Mouse (Mus musculus) intestine, embryonic 15.5 days (tissue): ENCODE results near the gene Far1. TPM values are rescaled to one million over a fixed set of nuclear protein-coding genes. Genes with fewer than 3 reads are reported as not detected.

Source experiments
- ATAC-seq: fragments of 200-750 bp; cut with Nextera tagmentation; 2 replicates; pipeline ENCODE4 v1.8.0; 2017; ENCODE audit warnings: moderate TSS enrichment, moderate library complexity
- H3K27ac ChIP-seq: fragments of 300-500 bp; sonication (generic); 2 replicates; pipeline ENCODE4 v1.5.1; 2015; ENCODE audit warnings: mild to moderate bottlenecking, inconsistent platforms
- H3K27me3 ChIP-seq: fragments of 300-500 bp; sonication (generic); replicated peaks from 2 replicates; pipeline ENCODE4 v1.6.1; 2015; ENCODE audit warnings: inconsistent platforms
- H3K36me3 ChIP-seq: fragments of 300-500 bp; sonication (generic); 2 replicates; pipeline ENCODE4 v1.6.1; 2015; ENCODE audit warnings: inconsistent platforms
- H3K4me1 ChIP-seq: fragments of 300-500 bp; sonication (generic); replicated peaks from 2 replicates; pipeline ENCODE4 v1.6.1; 2015; ENCODE audit warnings: inconsistent platforms
- H3K4me2 ChIP-seq: fragments of 300-500 bp; sonication (generic); replicated peaks from 2 replicates; pipeline ENCODE4 v1.6.1; 2015; ENCODE audit warnings: mild to moderate bottlenecking, inconsistent platforms
- H3K4me3 ChIP-seq: fragments of 300-500 bp; sonication (generic); replicated peaks from 2 replicates; pipeline ENCODE4 v1.5.1; 2015; ENCODE audit warnings: inconsistent platforms
- H3K9ac ChIP-seq: fragments of 300-500 bp; sonication (generic); 2 replicates; pipeline ENCODE4 v1.6.1; 2015; ENCODE audit warnings: inconsistent platforms
- H3K9me3 ChIP-seq: fragments of 300-500 bp; sonication (generic); 2 replicates; pipeline ENCODE4 v1.6.1; 2016; ENCODE audit warnings: inconsistent platforms
- WGBS: fragments of 180-500 bp; shearing (Covaris S2); methylation state at CpG from one replicate; pipeline ENCODE4 v1.1.7; 2015; 5-methylcytosine and 5-hydroxymethylcytosine counted together
- polyA plus RNA-seq: library from polyadenylated mRNA; unstranded; fragments of >200 nt; fragmentation: Nextera tagmentation; extraction: Ambion mirVana; gene quantifications from 2 replicates; pipeline ENCODE4 v1.2.1, GENCODE M21; 2015

Gene Far1
- polyA plus RNA-seq, 1 experiment from 2014 or later, result 63.2 TPM

DNA sequence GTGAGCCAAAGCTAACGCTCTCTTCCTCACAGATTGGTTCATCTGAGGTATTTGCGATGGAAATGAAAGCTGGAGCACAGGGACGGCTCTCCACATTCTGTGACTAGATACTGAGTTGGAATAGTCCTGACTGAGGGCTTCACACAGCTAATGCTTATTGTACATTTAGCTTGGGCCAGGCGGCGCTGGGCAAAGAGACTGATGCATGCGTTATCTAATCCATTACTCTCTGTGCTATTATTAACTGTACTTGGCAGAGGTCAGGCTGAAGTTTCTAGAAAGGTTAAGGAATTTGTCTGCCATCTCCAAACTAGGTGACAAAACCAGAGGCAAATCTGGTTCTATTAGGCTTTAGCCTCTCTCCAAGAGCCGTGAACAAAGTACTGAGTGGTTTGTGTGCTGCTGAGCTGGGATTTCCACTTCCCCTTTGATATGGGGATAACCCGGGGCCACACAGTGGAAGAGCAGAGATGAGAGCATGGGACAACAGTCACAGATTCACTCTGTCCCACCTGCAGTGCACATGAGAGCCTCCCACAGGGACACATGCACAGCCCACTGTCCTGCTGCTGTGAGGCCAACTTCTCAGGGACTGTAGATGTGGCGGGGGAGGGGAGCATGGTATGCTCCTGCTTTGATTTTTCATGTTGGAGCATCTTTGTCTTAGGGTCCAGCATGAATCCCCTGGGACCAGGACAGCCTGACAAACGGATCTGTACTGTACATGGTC, 100.7 kb downstream of the Far1 start:
- 83% methylated on average over 10 of the region's 10 CpGs for WGBS
- Histone ChIP-seq H3K4me1 (no peaks in the 10 kb centered on the region), H3K4me3 (no peak overlapping the region), H3K9ac (no peak overlapping the region), H3K27me3 (no peaks in the 10 kb centered on the region), H3K27ac (no peak overlapping the region), H3K36me3 (no peaks in the 10 kb centered on the region), H3K9me3 (no peaks in the 10 kb centered on the region), H3K4me2 (no peak overlapping the region)
- no peak for ATAC-seq

DNA sequence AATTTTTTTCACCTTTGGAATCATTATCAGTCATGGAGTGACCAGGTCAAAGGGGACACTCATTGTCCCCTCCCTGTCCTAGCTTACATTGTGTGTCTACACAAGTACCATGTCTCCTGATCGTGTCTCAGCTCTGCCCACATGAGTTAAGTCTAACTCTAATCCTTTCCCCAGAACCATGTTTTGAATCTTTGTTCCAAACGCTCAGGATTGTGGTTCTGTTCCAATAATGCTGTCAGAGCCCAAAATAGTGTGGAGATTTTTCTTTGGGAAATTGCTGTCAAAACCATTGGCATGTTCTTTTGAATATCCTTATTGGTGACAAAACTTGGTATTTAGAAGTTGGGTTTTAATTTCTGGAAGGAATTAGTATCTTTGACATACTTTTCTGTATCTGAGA, 105.5 kb downstream of the Far1 start:
- no peak overlapping the region for H3K9ac ChIP-seq
- no peak overlapping the region for H3K4me2 ChIP-seq
- H3K9me3 ChIP-seq, result no peaks in the 10 kb centered on the region
- H3K4me3 ChIP-seq, result no peak overlapping the region
- 82% methylated on average over 2 of the region's 2 CpGs for WGBS
- H3K27me3 ChIP-seq, result no peaks in the 10 kb centered on the region
- no peaks in the 10 kb centered on the region for H3K4me1 ChIP-seq
- H3K27ac ChIP-seq, result no peak overlapping the region
- ATAC-seq, result no peak
- no peaks in the 10 kb centered on the region for H3K36me3 ChIP-seq

DNA sequence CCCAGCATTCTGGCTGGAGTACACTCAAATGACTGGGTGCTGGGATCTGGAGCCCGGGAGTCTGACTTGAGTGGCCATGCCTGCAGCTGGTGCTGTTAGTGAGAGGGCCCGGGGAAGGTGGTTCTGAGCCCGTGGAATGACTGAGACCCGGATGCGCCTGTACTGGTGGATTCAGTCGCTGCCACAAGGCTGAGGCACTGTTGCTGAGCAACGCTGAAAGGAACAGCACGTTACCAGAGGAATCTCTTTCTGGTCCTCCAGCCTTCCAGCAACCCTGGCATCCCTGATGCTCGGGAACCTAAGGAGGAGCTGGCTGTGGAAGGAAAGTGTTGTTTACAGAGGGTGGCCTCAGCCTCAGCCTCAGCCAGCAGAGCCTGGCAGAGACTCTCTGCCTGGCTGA, 106.1 kb downstream of the Far1 start:
- no peaks in the 10 kb centered on the region for H3K27me3 ChIP-seq
- H3K4me2 ChIP-seq, result no peak overlapping the region
- H3K9ac ChIP-seq, result no peak overlapping the region
- H3K27ac ChIP-seq, result no peak overlapping the region
- H3K9me3 ChIP-seq, result no peaks in the 10 kb centered on the region
- H3K36me3 ChIP-seq, result no peaks in the 10 kb centered on the region
- no peak for ATAC-seq
- H3K4me1 ChIP-seq, result no peaks in the 10 kb centered on the region
- no peak overlapping the region for H3K4me3 ChIP-seq
- 79% methylated on average over 9 of the region's 9 CpGs for WGBS

Other genes starting within 250 kb of the Far1 start
- gene Btbd10, start 144.4 kb upstream of the Far1 start, polyA plus RNA-seq, result 15.7 and 17.0 TPM in 2 replicates
- not detected in 2 replicates for gene Pth, start 125.3 kb upstream of the Far1 start, polyA plus RNA-seq